Mouse (Mus musculus) liver, embryonic 14.5 days (tissue): ENCODE data around the gene Bglap2. TPM values are rescaled to one million over a fixed set of nuclear protein-coding genes. Genes with fewer than 3 reads are reported as not detected.

Experiments used
- ATAC-seq: fragments of 200-750 bp; cut with Nextera tagmentation; 2 replicates; pipeline ENCODE4 v1.8.0; 2017; ENCODE audit warnings: moderate number of reproducible peaks, mild to moderate bottlenecking, moderate library complexity; ENCODE audit not compliant: insufficient read depth
- DNase-seq, 3 experiments: peaks; one replicate each; pipeline ENCODE4 v3.0.0-alpha.2; 2012 to 2013; ENCODE audit warnings: low read depth in 3 of 3, low spot score in 3 of 3
- H3K27ac ChIP-seq: fragments of 300-500 bp; sonication (generic); 2 replicates; pipeline ENCODE4 v1.5.1; 2014; ENCODE audit warnings: moderate library complexity, mild to moderate bottlenecking, control low read depth, inconsistent platforms
- H3K27me3 ChIP-seq: fragments of 300-500 bp; sonication (generic); 2 replicates; pipeline ENCODE4 v1.6.1; 2014; ENCODE audit warnings: mild to moderate bottlenecking, low read length, moderate library complexity; ENCODE audit not compliant: control insufficient read depth, insufficient read depth
- H3K36me3 ChIP-seq: fragments of 300-500 bp; sonication (generic); replicated peaks from 2 replicates; pipeline ENCODE4 v1.6.1; 2014; ENCODE audit warnings: low read depth; ENCODE audit not compliant: control insufficient read depth, insufficient read depth
- H3K4me1 ChIP-seq, 2 experiments: fragments of 200-500 bp in 1 of 2; fragments of 300-500 bp in 1 of 2; sonication (generic) in 1 of 2; replicated peaks; 2 replicates each; pipeline ENCODE4 v1.6.1; 2012 to 2014; ENCODE audit warnings: antibody characterized with exemption in 1 of 2, inconsistent platforms in 1 of 2, low read length in 1 of 2; ENCODE audit not compliant: control insufficient read depth in 2 of 2, insufficient read depth in 2 of 2
- H3K4me2 ChIP-seq: fragments of 300-500 bp; sonication (generic); 2 replicates; pipeline ENCODE4 v1.6.1; 2014; ENCODE audit warnings: low read depth, mild to moderate bottlenecking, control low read depth, moderate library complexity
- H3K4me3 ChIP-seq, 2 experiments: fragments of 200-500 bp in 1 of 2; fragments of 300-500 bp in 1 of 2; sonication (generic) in 1 of 2; 2 replicates each; pipeline ENCODE4 v1.5.1; 2012 to 2014; ENCODE audit warnings: low read depth in 2 of 2, low read length in 2 of 2, mild to moderate bottlenecking in 2 of 2, control low read depth in 1 of 2, inconsistent platforms in 1 of 2, moderate library complexity in 1 of 2; ENCODE audit not compliant: insufficient read depth in 1 of 2
- H3K9ac ChIP-seq: fragments of 300-500 bp; sonication (generic); replicated peaks from 2 replicates; pipeline ENCODE4 v1.6.1; 2014; ENCODE audit warnings: mild to moderate bottlenecking, control low read depth, moderate library complexity
- H3K9me3 ChIP-seq: fragments of 300-500 bp; sonication (generic); 2 replicates; pipeline ENCODE4 v1.6.1; 2016; ENCODE audit warnings: low read length, mixed read lengths; ENCODE audit not compliant: control insufficient read depth
- CTCF ChIP-seq: IDR thresholded peaks from 2 replicates; pipeline ENCODE4 v1.5.1; 2016; ENCODE audit warnings: antibody characterized with exemption, low read depth, control low read depth
- EP300 ChIP-seq: IDR thresholded peaks from 2 replicates; pipeline ENCODE4 v1.6.1; 2016; ENCODE audit warnings: antibody characterized with exemption, low read depth
- WGBS: fragments of 180-500 bp; shearing (Covaris S2); extraction: QIAGEN DNeasy Blood & Tissue Kit; methylation state at CpG from one replicate; pipeline ENCODE4 v1.1.7; 2014; ENCODE audit not compliant: insufficient replicate concordance; 5-methylcytosine and 5-hydroxymethylcytosine counted together
- polyA plus RNA-seq, 2 experiments: library from polyadenylated mRNA; depleted of rRNA in 1 of 2; stranded (reverse) in 1 of 2; unstranded in 1 of 2; fragments of >200 nt; fragmentation: Nextera tagmentation in 1 of 2; extraction: Ambion mirVana in 1 of 2; gene quantifications; 2 replicates each; pipeline versions ENCODE4 v1.2.1 to v1.2.3; 2012 to 2014

The Bglap2 gene
- polyA plus RNA-seq, 2 experiments: not detected

DNA sequence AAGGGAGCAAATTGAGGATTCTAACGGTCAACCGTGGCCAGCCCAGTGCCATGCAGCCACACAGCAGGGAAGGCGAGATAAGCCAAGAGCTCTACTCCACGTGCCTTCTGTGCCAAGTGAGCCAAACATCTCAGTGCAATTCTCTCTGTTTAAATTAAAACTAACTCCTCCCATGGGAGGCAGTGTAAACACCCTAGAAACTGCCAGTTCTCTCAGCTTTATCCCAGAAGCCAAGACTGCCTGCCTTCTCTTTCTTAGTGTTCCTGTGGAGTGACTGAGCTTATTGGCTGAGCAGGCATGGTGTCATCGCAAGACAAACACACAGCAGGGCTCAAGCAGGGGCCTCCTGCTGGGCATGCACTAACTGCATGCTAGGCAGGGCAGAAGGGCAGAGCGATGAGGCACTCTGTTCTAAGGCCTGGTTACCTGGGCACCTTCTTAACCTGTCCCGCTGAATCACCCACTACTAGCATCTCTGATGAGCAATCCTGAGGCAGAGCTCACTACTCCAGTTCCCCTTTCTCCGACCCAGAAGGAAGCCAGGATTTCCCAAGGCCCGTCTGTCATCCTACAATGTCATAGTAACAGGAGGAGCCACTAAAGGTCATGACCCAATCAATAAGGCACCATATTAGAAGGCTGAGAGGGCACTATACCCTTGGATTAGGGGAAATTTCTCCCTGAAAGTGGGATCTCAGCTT, 43.7 kb upstream of the Bglap2 start:
- Histone ChIP-seq H3K9ac (no peak overlapping the region), H3K27me3 (no peaks in the 10 kb centered on the region), H3K27ac (peak overlapping the region; percentile 39), H3K4me3 (no peak overlapping the region), H3K4me2 (peak overlapping the region; percentile 32), H3K9me3 (no peaks in the 10 kb centered on the region), H3K4me1 (peaks cover 23 to 31% of the 10 kb centered on the region in 2 experiments), H3K36me3 (peaks cover 14% of the 10 kb centered on the region)
- ATAC-seq (no peak), DNase-seq (peak in 1 of 3 experiments; percentile 18)
- WGBS: 30% methylated on average over 9 of the region's 9 CpGs
- TF ChIP-seq CTCF: peak; percentile 52
- TF ChIP-seq EP300: peak; percentile 43; the same call in 1 of the 2 replicates

DNA sequence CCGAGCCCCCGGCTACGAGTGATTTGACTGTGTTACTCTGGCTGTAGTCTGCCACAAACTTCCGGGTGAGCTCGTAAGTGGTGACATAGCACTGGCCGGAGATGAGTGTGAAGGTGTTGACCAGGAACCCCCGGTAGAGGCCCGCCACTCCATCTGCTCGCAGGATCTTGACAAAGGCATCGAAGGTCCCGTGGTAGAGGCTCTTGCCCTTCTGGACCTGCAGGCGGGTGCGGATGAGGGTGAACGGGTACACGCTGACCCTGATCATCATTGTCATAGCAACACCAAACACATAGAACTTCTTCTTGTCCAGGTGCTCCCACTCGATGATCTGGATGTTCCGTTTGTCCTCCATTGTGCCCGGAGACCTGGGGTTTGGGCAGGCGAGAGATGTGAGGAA, 42.3 kb upstream of the Bglap2 start:
- TF ChIP-seq CTCF (no peak), EP300 (no peak)
- Histone ChIP-seq H3K4me3 (no peak overlapping the region), H3K9me3 (no peaks in the 10 kb centered on the region), H3K4me2 (no peak overlapping the region), H3K27ac (no peak overlapping the region), H3K4me1 (peaks cover 27 to 33% of the 10 kb centered on the region in 2 experiments), H3K36me3 (peaks cover 18% of the 10 kb centered on the region), H3K9ac (no peak overlapping the region), H3K27me3 (no peaks in the 10 kb centered on the region)
- DNase-seq (no peak), ATAC-seq (no peak)
- WGBS: 82% methylated on average over 19 of the region's 19 CpGs

DNA sequence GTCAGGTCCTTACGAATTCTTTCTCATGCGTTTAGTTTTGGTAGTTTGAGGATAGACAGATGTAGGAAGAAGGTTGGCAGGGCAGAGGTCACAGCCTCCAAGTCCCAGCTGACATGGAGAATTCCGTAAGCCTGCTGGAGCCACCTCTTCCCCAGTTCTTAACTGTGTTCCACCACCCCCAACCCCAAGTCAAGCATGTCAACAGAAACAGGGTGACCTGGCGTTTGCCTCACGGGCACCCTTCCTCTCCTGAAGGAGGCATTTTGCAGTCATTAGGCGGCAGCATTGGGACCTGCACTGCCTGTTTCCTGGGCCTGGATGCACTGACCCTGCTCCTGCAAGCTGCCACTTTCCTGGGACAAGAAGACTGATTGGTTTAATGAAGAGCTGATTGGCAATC, 39.5 kb upstream of the Bglap2 start:
- 79% methylated on average over 6 of the region's 6 CpGs for WGBS
- H3K4me2 ChIP-seq: no peak overlapping the region
- H3K36me3 ChIP-seq: peaks cover 29% of the 10 kb centered on the region
- H3K9me3 ChIP-seq: no peaks in the 10 kb centered on the region
- DNase-seq: no peak
- H3K9ac ChIP-seq: no peak overlapping the region
- H3K27ac ChIP-seq: no peak overlapping the region
- no peak for TF ChIP-seq CTCF
- TF ChIP-seq EP300: no peak
- no peak for ATAC-seq
- H3K4me1 ChIP-seq: peaks cover 21 to 28% of the 10 kb centered on the region in 2 experiments
- H3K4me3 ChIP-seq: no peak overlapping the region
- H3K27me3 ChIP-seq: no peaks in the 10 kb centered on the region

DNA sequence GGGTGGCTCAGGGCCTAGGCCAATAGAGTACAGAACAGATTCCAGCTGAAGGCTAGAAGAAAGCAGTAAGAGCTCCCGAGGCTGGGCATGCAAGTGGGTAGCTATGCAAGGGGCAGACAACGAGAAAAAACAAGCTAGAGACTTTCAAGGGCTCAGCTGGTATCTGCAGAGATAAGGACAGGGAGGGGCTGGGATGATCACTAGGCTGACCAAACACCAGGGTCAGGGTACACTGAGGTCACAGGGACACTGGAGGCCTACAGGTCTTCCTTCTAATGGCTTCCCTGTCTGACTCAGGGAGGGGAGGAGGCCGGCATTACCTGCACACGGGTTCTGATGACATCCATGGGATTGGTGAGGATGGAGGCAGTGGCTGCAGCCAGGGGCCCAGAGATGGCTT, 37.2 kb upstream of the Bglap2 start:
- H3K9ac ChIP-seq: 0 out of 2 replicates have a peak overlapping the region, but pooled peaks have one; percentile 31
- H3K4me1 ChIP-seq: peaks cover 24 to 33% of the 10 kb centered on the region in 2 experiments
- WGBS: 60% methylated on average over 4 of the region's 4 CpGs
- ATAC-seq (no peak), DNase-seq (no peak)
- peaks cover 30% of the 10 kb centered on the region for H3K36me3 ChIP-seq
- H3K4me3 ChIP-seq: no peak overlapping the region
- H3K4me2 ChIP-seq: no peak overlapping the region
- no peaks in the 10 kb centered on the region for H3K27me3 ChIP-seq
- peak overlapping the region; percentile 12 for H3K27ac ChIP-seq
- no peaks in the 10 kb centered on the region for H3K9me3 ChIP-seq
- TF ChIP-seq EP300 (no peak), CTCF (no peak)

DNA sequence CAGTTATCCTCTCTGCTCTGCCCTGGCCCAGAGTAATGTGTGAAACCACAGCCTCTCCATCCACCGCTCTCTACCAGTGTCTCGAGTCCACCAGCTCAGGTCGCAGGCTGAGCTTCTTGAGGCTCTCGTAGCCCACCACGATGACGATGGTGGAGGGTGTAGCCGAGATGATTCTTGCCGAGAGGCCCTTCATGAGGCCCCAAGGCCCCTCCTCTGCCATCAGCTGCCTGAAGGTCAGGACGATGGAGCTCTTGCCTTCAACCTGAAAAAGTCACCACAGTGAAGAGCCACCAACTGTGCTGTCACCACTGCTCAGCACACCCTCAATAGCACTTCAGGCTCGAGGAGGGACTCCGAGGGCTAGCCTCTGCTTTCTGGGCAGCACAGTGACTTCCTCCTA, 34.1 kb upstream of the Bglap2 start:
- H3K27ac ChIP-seq: peak overlapping the region; percentile 6; the same call in 1 of the 2 replicates
- H3K4me2 ChIP-seq: no peak overlapping the region
- DNase-seq (no peak), ATAC-seq (no peak)
- H3K4me3 ChIP-seq: no peak overlapping the region
- WGBS: 78% methylated on average over 11 of the region's 11 CpGs
- H3K36me3 ChIP-seq: peaks cover 19% of the 10 kb centered on the region
- TF ChIP-seq CTCF (no peak), EP300 (no peak)
- H3K9ac ChIP-seq: no peak overlapping the region
- no peaks in the 10 kb centered on the region for H3K27me3 ChIP-seq
- peaks cover 27 to 43% of the 10 kb centered on the region in 2 experiments for H3K4me1 ChIP-seq
- H3K9me3 ChIP-seq: no peaks in the 10 kb centered on the region
